Mouse (Mus musculus) limb, embryonic 12.5 days (tissue): ENCODE data around the gene Cxxc4. TPM values are rescaled to one million over a fixed set of nuclear protein-coding genes. Genes with fewer than 3 reads are reported as not detected.
A peak's percentile ranks its signal among the peaks of the same experiment; 100 is the strongest.

Experiments used
- ATAC-seq: fragments of 200-750 bp; cut with Nextera tagmentation; 2 replicates; pipeline ENCODE4 v1.8.0; 2017; ENCODE audit warnings: low read depth, moderate TSS enrichment; ENCODE audit not compliant: insufficient number of reproducible peaks, insufficient read depth, low FRiP score, low TSS enrichment
- H3K27ac ChIP-seq: fragments of 300-500 bp; sonication (generic); 2 replicates; pipeline ENCODE4 v1.5.1; 2016; ENCODE audit warnings: mild to moderate bottlenecking, moderate library complexity
- H3K27me3 ChIP-seq: fragments of 300-500 bp; sonication (generic); 2 replicates; pipeline ENCODE4 v1.6.1; 2016; ENCODE audit warnings: mild to moderate bottlenecking, moderate library complexity
- H3K36me3 ChIP-seq: fragments of 300-500 bp; sonication (generic); 2 replicates; pipeline ENCODE4 v1.6.1; 2016; ENCODE audit warnings: mild to moderate bottlenecking, moderate library complexity
- H3K4me1 ChIP-seq: fragments of 300-500 bp; sonication (generic); replicated peaks from 2 replicates; pipeline ENCODE4 v1.6.1; 2016
- H3K4me2 ChIP-seq: fragments of 300-500 bp; sonication (generic); 2 replicates; pipeline ENCODE4 v1.6.1; 2016; ENCODE audit warnings: mild to moderate bottlenecking, moderate library complexity
- H3K4me3 ChIP-seq: fragments of 300-500 bp; sonication (generic); replicated peaks from 2 replicates; pipeline ENCODE4 v1.5.1; 2016; ENCODE audit warnings: mild to moderate bottlenecking
- H3K9ac ChIP-seq: fragments of 300-500 bp; sonication (generic); replicated peaks from 2 replicates; pipeline ENCODE4 v1.6.1; 2016; ENCODE audit warnings: mild to moderate bottlenecking, moderate library complexity
- H3K9me3 ChIP-seq: fragments of 300-500 bp; sonication (generic); 2 replicates; pipeline ENCODE4 v1.6.1; 2016; ENCODE audit warnings: mild to moderate bottlenecking, moderate library complexity
- WGBS: fragments of 180-500 bp; shearing (Covaris S2); methylation state at CpG from one replicate; pipeline ENCODE4 v1.1.7; 2016; 5-methylcytosine and 5-hydroxymethylcytosine counted together
- polyA plus RNA-seq: library from polyadenylated mRNA; unstranded; fragments of >200 nt; fragmentation: Nextera tagmentation; extraction: Ambion mirVana; gene quantifications from 2 replicates; pipeline ENCODE4 v1.2.1, GENCODE M21; 2016

Cxxc4 gene
- polyA plus RNA-seq, 1 experiment from 2014 or later: 7.1 TPM

- H3K4me2 ChIP-seq: no peak overlapping the region
- no peaks in the 10 kb centered on the region for H3K27me3 ChIP-seq
- peaks cover 5% of the 10 kb centered on the region for H3K4me1 ChIP-seq
- no peak overlapping the region for H3K9ac ChIP-seq
- H3K27ac ChIP-seq: no peak overlapping the region
- ATAC-seq: no peak
- no peak overlapping the region for H3K4me3 ChIP-seq
- no peaks in the 10 kb centered on the region for H3K9me3 ChIP-seq
- WGBS: 91% methylated on average over 5 of the region's 5 CpGs
- no peaks in the 10 kb centered on the region for H3K36me3 ChIP-seq
Observed at GRCm38 (mm10) chr3:134258715-134259114, 22.4 kb downstream of the Cxxc4 start.

DNA sequence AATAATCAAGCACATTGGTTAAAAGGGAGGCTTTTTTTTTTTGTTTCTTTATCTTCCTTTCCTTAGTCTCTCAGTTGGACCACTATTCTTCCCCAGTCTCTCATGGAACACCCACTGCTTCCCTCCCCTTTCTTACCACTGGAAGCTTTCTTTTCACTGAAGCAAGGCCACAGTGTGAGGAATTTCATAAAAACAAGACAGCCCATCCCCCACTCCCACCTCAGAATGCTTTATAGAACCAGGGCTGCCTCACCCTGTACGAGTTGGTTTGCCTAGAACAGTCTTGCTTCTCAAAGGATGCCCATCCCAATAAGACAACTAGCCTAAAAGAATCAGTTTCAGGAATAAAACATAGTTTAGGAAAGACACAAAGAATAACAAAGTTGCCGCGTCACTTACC, 23.0 kb downstream of the Cxxc4 start:
- no peak overlapping the region for H3K27ac ChIP-seq
- no peaks in the 10 kb centered on the region for H3K9me3 ChIP-seq
- ATAC-seq: no peak
- H3K4me1 ChIP-seq: peaks cover 5% of the 10 kb centered on the region
- no peak overlapping the region for H3K4me3 ChIP-seq
- no peak overlapping the region for H3K4me2 ChIP-seq
- H3K9ac ChIP-seq: no peak overlapping the region
- H3K27me3 ChIP-seq: no peaks in the 10 kb centered on the region
- no peaks in the 10 kb centered on the region for H3K36me3 ChIP-seq
- WGBS: 63% methylated on average over 3 of the region's 3 CpGs

GRCm38 (mm10) chr3:134279655-134280054, 43.4 kb downstream of the Cxxc4 start:
- no peaks in the 10 kb centered on the region for H3K27me3 ChIP-seq
- peaks cover 6% of the 10 kb centered on the region; the same call in 1 of the 2 replicates for H3K4me1 ChIP-seq
- no peak overlapping the region for H3K4me2 ChIP-seq
- no peaks in the 10 kb centered on the region for H3K36me3 ChIP-seq
- no peaks in the 10 kb centered on the region for H3K9me3 ChIP-seq
- no peak overlapping the region for H3K4me3 ChIP-seq
- no peak for ATAC-seq
- H3K9ac ChIP-seq: no peak overlapping the region
- H3K27ac ChIP-seq: no peak overlapping the region

- H3K4me2 ChIP-seq: peak overlapping the region; percentile 40
- no peaks in the 10 kb centered on the region for H3K36me3 ChIP-seq
- ATAC-seq: no peak
- WGBS: 35% methylated on average over 14 of the region's 14 CpGs
- H3K4me3 ChIP-seq: 0 out of 2 replicates have a peak overlapping the region, but pooled peaks have one; percentile 4
- H3K9me3 ChIP-seq: no peaks in the 10 kb centered on the region
- no peak overlapping the region for H3K27ac ChIP-seq
- peaks cover 6% of the 10 kb centered on the region; the same call in 1 of the 2 replicates for H3K4me1 ChIP-seq
- H3K9ac ChIP-seq: no peak overlapping the region
- no peaks in the 10 kb centered on the region for H3K27me3 ChIP-seq
Observed at GRCm38 (mm10) chr3:134281527-134282370, 45.5 kb downstream of the Cxxc4 start.

GRCm38 (mm10) chr3:134295217-134295616, 58.9 kb downstream of the Cxxc4 start:
- 65% methylated on average over 6 of the region's 6 CpGs for WGBS
- Histone ChIP-seq H3K4me3 (no peak overlapping the region), H3K4me2 (no peak overlapping the region), H3K27me3 (no peaks in the 10 kb centered on the region), H3K27ac (no peak overlapping the region), H3K9me3 (no peaks in the 10 kb centered on the region), H3K9ac (no peak overlapping the region), H3K36me3 (no peaks in the 10 kb centered on the region), H3K4me1 (no peaks in the 10 kb centered on the region)
- ATAC-seq: no peak

GRCm38 (mm10) chr3:134302681-134303491, 66.6 kb downstream of the Cxxc4 start:
- no peaks in the 10 kb centered on the region for H3K27me3 ChIP-seq
- no peak for ATAC-seq
- H3K9ac ChIP-seq: no peak overlapping the region
- H3K36me3 ChIP-seq: no peaks in the 10 kb centered on the region
- peaks cover 34% of the 10 kb centered on the region for H3K4me1 ChIP-seq
- H3K27ac ChIP-seq: no peak overlapping the region
- H3K9me3 ChIP-seq: no peaks in the 10 kb centered on the region
- WGBS: 23% methylated on average over 21 of the region's 21 CpGs
- peak overlapping the region; percentile 23; the same call in 1 of the 2 replicates for H3K4me3 ChIP-seq
- H3K4me2 ChIP-seq: peak overlapping the region; percentile 52

GRCm38 (mm10) chr3:134303492-134303808, 67.2 kb downstream of the Cxxc4 start:
- no peaks in the 10 kb centered on the region for H3K36me3 ChIP-seq
- H3K4me3 ChIP-seq: no peak overlapping the region
- H3K27me3 ChIP-seq: no peaks in the 10 kb centered on the region
- H3K9ac ChIP-seq: no peak overlapping the region
- 50% methylated on average over 3 of the region's 3 CpGs for WGBS
- H3K27ac ChIP-seq: no peak overlapping the region
- no peak for ATAC-seq
- H3K9me3 ChIP-seq: no peaks in the 10 kb centered on the region
- H3K4me1 ChIP-seq: peaks cover 34% of the 10 kb centered on the region
- peak overlapping the region; percentile 52 for H3K4me2 ChIP-seq

- no peaks in the 10 kb centered on the region for H3K36me3 ChIP-seq
- H3K9ac ChIP-seq: no peak overlapping the region
- no peaks in the 10 kb centered on the region for H3K9me3 ChIP-seq
- H3K4me1 ChIP-seq: peaks cover 34% of the 10 kb centered on the region
- no peaks in the 10 kb centered on the region for H3K27me3 ChIP-seq
- H3K4me2 ChIP-seq: peak overlapping the region; percentile 37
- peak overlapping the region; percentile 75 for H3K27ac ChIP-seq
- peak; percentile 78; the same call in 1 of the 2 replicates for ATAC-seq
- H3K4me3 ChIP-seq: no peak overlapping the region
- 20% methylated on average over 4 of the region's 4 CpGs for WGBS
Observed at GRCm38 (mm10) chr3:134306507-134306906, 70.2 kb downstream of the Cxxc4 start.

- no peaks in the 10 kb centered on the region for H3K27me3 ChIP-seq
- peaks cover 29% of the 10 kb centered on the region for H3K4me1 ChIP-seq
- H3K4me2 ChIP-seq: no peak overlapping the region
- no peak for ATAC-seq
- no peak overlapping the region for H3K9ac ChIP-seq
- no peaks in the 10 kb centered on the region for H3K36me3 ChIP-seq
- H3K4me3 ChIP-seq: no peak overlapping the region
- H3K9me3 ChIP-seq: no peaks in the 10 kb centered on the region
- H3K27ac ChIP-seq: no peak overlapping the region
Observed at GRCm38 (mm10) chr3:134307801-134308200, 71.5 kb downstream of the Cxxc4 start.
